Mouse (Mus musculus): ENCODE measurements around the gene B4galnt1. TPM values are rescaled to one million over a fixed set of nuclear protein-coding genes. Genes with fewer than 3 reads are reported as not detected.

B4galnt1 gene
- total RNA-seq, 4 experiments from 2014 or later = 113 to 123 (median 113) TPM

DNA sequence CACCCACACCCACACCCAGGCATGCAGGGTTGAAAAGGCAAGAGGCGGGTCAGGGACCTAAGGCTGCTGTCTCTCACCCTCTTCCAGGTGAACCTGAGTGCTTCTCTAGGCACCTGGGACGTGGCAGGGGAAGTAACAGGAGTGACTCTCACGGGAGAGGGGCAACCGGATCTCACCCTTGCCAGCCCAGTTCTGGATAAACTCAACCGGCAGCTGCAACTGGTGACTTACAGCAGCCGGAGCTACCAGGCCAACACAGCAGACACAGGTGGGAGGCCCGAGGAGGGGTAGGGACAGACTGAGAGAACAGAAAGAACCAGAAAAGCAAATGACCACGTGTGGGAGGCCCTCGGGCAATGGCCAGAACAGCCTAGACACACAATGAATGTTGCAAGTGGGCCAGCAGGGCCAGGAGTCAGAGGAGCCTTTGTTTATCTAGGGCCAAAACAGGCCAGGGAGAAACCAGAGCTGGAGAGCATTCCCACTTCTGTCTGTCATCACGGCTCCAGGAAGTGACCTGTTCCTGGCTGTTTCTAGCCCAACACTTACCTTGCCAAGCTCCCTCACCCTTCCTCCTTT lies 2.7 kb downstream of the B4galnt1 start:
- DNase-seq (ENCODE audit: low spot score in 2 of 2) = peak in 1 of 2 experiments; percentile 13

- no peak for DNase-seq (ENCODE audit: low spot score in 2 of 2)
These were observed 5.0 kb downstream of the B4galnt1 start for GRCm38 (mm10) chr10:127170002-127170401.

GRCm38 (mm10) chr10:127170837-127171272 lies 5.8 kb downstream of the B4galnt1 start:
- DNase-seq (ENCODE audit: low spot score in 2 of 2) = peak; percentile 39 to 66

DNA sequence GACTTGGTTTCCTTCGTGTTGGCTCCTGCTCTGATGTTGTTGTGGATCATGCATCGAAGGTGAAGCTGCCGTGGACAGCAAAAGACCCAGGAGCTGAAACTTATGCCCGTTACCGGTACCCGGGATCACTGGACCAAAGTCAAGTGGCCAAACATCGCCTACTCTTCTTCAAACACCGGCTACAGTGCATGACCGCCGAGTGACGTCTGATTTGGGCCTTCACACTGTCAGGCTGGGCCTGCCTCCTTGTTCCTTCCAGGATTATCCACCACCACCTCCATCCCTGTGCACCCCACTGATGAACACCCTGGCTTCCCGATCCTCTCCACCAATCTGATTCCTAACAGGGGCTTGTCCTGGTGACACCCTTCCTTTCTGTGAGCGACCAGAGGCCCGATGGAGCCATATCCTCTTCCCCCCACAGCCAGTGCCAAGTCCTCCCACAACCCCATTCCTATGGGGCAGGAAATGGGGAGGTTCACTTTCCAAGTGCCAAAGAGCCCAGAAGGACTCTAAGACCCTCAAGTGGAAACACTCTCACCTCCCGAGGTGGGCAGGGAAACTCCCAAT lies 6.7 kb downstream of the B4galnt1 start:
- DNase-seq (ENCODE audit: low spot score in 2 of 2) = peak in 1 of 2 experiments; percentile 6

DNA sequence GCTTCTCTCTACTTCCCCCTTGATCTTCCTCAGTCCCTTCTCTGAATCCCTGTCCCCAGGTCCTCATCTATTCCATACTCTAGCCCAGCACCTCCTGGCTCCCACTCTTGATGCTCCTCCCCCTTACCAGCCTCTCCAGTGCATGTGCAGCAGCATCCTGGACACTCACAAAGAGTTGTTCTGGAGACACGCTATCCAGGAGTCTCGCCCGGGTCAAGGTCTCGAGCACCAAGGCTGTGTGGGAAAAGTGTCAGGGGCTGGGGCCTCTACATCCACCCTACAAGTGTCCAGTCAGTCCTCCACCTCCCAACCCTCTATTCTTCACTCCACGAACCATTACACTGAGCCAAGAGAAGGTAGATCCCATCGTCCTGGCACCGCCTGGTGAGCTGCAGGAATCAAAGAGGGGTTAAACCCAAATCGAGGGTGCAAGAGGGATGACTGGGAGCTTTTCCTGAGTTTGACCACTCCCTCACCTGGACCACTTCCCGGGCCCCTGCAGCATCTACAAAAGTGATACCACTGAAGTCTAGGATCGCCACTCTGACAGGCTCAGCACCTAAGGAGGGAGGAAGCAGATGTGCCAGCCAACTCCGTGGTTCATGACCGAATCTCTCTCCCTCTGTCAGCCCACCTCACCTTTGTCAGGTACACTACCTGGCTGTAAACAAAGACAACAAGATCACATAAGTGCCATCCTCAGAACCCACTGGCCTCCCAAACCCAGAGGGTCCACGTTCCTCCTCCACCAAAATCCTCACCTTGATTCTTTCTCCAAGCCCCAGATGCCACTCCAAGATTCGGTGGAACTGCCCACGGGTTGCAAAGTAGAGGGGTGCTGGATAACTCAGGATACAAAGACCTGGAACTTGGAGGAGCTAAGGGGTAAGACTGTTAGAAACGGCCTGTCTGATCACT lies 8.4 kb downstream of the B4galnt1 start:
- no peak for DNase-seq (ENCODE audit: low spot score in 2 of 2)

DNA sequence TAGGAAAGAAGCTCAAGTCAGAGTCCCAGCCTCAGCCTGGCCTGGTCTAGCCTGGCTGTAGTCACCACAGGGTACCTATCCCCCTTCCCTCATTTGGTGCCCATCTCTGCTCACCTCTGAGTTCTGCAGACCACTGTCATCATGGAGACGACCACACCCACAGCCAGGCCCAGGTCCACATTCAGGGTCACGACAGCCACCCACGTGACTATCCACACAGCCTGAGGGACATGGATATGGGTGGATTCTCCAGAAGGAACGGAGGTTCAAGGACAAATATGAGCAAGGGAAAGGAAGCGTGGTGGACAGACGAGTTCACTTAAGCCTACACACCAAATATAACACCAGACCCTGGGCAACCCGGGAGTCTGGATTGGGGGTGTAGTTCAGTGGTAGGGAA lies 9.1 kb downstream of the B4galnt1 start:
- DNase-seq (ENCODE audit: low spot score in 2 of 2) = no peak

DNA sequence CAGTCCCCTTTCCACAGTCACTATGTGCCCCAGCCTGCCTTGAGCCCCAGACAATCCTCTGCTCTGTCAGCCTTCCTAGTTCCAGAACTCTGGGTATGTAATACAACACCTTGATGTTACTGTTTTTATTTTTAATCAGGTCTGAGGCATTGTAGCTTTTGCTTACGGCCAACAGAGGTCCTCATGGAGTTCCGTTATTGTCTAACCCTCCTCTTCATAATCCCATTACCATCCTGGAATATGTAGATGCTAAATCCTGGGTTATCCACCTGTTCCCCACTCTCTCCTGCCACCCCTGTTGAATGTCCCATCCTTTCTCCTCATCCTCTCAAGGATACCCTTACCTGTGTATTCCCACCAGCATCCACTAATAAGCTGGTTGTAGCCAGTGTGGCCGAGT lies 11.2 kb downstream of the B4galnt1 start:
- no peak for DNase-seq (ENCODE audit: low spot score in 2 of 2)

DNA sequence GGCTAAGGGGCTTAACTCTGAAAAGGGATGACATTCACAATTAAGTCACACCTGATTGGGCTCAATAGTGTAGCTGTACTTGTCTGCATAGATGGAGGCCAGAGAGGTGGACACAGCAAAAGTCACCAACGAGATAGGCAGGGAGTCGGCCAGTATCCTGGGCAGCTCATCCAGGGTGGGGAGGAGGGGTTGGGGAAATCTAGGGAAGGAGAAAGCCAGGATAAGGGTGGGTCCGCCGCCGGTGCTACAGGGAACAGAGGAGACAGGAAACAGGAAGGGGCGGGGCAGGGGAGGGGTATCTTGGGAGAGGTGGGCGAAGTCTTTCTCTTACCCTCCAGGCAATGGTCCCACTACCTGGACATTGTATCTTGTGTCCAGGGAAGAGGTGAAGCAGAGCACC lies 11.7 kb downstream of the B4galnt1 start:
- no peak for DNase-seq (ENCODE audit: low spot score in 2 of 2)

DNA sequence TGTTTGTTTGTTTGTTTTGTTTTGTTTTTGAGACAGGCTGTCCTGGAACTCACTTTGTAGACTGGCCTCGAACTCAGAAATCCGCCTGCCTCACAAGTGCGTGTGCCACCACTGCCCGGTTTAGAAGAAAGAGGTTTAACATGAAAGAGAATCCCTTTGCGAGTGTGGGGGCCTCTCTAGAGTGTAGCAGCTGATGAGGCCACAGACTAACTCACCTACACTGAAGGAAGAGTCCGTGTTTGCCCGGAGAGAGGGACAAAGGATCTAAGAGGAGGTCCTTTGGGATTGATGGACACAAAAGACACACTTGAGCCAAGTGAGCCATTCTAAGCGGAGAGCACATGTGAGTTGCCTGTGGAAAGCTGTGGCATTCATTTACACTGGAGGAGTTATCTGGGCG lies 12.2 kb downstream of the B4galnt1 start:
- DNase-seq (ENCODE audit: low spot score in 2 of 2) = peak in 1 of 2 experiments; percentile 3

GRCm38 (mm10) chr10:127177719-127178118 lies 12.7 kb downstream of the B4galnt1 start:
- peak in 1 of 2 experiments; percentile 81 for DNase-seq (ENCODE audit: low spot score in 2 of 2)

DNA sequence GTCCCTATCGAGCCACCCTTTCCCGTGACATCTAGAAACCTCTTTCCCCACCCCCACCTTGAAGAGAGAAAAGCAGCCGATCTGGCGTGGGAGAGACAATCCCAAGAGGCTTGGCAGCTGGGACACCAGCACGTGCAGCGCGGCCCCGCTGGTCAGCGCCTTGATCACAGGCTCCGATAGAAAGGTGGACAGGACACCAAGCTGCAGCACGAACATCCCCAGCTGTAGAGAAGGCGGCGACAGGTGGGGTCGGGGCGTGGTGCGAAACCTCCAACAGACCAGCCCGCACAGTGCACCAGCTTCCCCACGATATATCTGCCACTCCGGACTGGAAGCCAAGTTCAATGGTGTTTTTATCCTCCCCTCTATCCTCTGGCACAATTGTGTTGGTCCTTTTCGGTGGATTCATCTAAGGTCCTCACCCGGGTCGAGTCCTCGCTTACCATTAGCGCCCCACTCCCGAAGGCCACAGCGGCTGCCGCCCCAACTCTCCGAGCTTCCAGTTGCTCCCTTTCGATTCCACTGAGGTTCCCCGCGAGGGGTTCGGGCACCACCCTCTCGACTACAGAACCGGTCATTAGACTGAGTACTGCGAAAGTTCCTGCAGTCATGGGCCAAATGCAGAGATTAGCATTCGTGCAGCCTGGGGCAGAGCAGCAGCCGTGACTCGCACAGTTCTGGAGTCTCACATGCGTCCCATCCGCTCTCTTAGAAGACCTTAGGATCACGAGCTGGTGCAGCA lies 13.4 kb downstream of the B4galnt1 start:
- peak in 1 of 2 experiments; percentile 14 for DNase-seq (ENCODE audit: low spot score in 2 of 2)

DNA sequence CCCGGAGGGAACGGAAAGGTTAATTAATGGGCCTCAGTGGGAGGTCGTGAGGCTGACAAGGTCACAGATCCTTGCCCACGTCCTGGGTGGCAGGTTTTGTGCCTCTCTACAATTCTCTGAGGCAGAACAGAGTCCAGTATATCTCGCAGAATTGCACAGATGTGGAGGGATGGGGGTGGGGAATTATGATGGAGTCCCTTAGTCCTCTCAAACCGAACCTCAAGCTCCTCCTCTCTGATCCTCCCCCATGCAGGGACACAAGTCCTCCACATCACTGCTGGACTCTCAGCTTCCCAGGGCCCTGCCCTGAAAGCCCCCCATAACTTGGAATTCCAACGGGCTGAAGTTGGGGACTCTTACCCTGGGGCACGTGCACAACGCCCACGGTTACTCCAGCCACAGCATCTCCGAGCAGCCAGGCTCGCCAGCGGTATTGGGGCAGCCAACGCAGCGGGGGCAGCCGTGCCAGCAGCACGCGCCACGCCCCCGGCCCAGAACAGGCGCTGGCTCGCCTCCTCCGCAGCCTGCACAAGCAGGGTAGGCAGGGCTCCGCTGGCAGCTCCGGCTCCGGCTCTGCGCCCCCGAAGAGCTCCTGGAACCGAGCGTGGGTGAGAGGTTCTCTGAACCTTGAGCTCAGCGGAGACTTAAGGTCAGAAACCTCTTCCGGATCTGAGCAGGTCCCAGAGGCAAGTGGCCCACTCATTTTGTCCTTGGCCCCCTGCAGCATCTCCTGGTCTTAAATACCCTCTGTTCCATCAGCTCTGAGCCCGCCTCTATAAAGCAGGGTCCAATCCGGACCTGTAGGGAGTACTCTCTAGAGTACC lies 15.1 kb downstream of the B4galnt1 start, which contains the start of gene Slc26a10:
Gene Slc26a10 (minus strand): TSS at position 775 of the 824 bp plus-strand sequence.
- DNase-seq (ENCODE audit: low spot score in 2 of 2) = peak in 1 of 2 experiments; percentile 41

DNA sequence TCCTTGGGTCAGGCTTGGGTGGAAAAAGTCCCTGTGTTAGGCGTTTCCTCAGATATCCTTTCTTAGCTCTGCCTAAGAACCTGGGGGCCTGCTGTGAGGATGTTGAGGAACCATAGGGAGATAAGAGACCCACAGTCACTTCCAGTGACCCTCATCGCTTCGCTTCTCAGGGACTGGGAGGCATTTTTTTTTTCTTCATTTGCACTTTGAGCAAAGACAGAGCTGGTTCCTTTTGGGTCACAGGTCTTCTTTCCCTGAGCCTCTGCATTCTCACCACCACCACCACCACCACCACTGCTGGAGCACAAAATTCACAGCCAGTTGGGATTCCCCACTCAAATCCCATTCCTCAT lies 15.6 kb downstream of the B4galnt1 start:
- no peak for DNase-seq (ENCODE audit: low spot score in 2 of 2)

GRCm38 (mm10) chr10:127181566-127181965 lies 16.5 kb downstream of the B4galnt1 start:
- DNase-seq (ENCODE audit: low spot score in 2 of 2) = no peak

DNA sequence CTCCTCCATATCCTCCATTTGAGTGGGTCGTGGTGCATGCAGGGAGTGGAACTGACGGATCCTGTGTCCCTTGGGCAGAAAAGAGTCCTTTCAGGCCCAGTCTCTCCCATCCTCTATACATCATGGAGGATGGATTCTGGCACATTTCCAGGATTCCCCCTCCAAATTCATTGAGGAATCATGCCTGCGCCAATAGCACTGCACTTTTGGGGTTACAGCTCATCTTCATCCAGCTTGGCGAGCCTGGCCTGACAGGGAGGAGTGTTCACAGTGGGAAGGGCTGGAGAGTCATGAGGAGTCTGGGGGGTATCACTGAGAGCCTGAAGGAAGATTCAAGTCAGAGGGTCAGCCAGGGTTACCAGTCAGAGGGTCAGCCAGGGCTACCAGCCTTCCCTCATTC lies 17.6 kb downstream of the B4galnt1 start:
- no peak for DNase-seq (ENCODE audit: low spot score in 2 of 2)

GRCm38 (mm10) chr10:127183759-127184158 lies 18.7 kb downstream of the B4galnt1 start:
- DNase-seq (ENCODE audit: low spot score in 2 of 2) = no peak

DNA sequence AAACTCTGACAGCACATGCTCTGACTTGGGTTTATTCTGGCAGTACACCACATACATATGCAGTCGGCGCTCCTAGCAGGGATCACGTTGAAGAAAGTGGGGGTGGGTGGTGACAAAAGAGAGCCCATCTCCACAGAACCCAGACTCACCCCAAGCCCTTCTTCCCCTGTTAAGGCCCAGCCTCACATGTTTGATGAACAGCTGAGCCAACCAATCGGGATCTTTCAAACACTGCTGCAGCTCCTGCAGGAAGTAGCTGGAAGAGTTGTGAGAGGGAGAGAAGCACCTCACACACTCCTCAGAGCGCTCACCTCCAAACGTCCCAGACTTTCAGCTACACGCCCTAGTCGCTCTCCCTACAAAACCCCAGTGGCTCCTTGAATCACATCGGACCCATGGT lies 20.1 kb downstream of the B4galnt1 start:
- DNase-seq (ENCODE audit: low spot score in 2 of 2) = no peak

GRCm38 (mm10) chr10:127185506-127185905 lies 20.5 kb downstream of the B4galnt1 start:
- no peak for DNase-seq (ENCODE audit: low spot score in 2 of 2)

- no peak for DNase-seq (ENCODE audit: low spot score in 2 of 2)
These were observed 21.4 kb downstream of the B4galnt1 start for GRCm38 (mm10) chr10:127186451-127186850.

DNA sequence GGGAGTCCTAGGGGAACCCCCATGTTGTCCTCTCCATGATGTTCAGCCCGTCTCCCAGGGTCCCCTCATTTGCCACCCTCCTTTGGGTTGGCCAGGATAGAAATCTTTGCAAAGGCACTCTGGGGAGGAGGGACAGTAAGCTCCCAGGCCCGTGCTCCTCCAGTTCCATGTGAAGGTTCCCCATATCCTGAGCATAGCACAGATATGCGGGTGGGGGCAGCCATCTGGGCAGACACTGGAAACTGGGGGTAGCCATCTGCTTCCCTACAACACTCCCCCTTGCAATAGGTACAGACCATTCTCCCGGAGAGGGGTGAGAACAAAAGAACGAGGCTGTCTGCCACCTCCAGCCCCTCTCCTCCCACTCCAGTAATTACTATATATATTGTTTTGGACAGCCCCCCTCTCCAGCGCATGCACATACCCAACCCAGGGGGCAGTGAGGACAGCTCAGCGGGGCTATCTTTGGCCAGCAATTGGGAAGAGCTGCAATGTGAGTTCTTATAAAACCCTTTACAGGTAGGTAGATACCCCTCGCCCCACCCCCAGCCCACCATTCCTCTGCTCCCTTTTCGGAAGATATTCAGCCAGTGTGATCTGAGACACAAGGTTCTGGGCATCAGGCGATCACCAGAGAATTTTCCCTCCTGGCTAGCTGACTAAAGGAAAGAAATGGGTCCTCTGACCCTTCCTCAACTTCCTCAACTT lies 22.5 kb downstream of the B4galnt1 start:
- DNase-seq (ENCODE audit: low spot score in 2 of 2) = peak; percentile 85 to 89
